Mouse (Mus musculus): ENCODE measurements around the gene Map3k20.

DNA sequence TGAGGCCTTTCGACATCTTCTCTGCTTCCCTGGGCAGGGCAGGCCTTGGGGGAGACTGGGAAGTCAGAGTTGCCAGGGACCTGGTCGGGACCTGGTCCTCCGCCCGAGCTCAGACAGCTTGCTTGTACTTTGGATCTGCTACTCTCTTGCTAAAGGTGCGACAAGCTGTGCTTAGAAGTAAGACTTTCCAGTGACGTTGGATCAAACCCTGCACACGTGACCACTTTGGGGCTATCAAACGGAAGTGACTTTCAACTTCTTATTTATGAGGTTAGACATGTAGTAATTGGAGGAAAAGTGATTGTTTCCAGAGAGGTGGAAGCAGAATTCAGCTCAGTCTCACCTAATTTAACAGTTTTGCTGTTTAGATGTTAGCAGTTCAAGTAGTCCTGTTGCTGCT, 7.1 kb downstream of the Map3k20 start:
- no peak for TF ChIP-seq CTCF (IDR thresholded peaks at IDR 0.05; ENCODE audit: insufficient read depth, low read length)
- TF ChIP-seq POLR2A (IDR thresholded peaks at IDR 0.05; ENCODE audit: borderline replicate concordance, extremely low read depth, low read depth, low read length) = no peak

Data from lung, adult 2 months (tissue).